Mouse (Mus musculus): ENCODE data around the gene Olfr1024. TPM values are rescaled to one million over a fixed set of nuclear protein-coding genes. Genes with fewer than 3 reads are reported as not detected.

Olfr1024 gene
- polyA plus RNA-seq (2017; shearing (Covaris generic)), result not detected

DNA sequence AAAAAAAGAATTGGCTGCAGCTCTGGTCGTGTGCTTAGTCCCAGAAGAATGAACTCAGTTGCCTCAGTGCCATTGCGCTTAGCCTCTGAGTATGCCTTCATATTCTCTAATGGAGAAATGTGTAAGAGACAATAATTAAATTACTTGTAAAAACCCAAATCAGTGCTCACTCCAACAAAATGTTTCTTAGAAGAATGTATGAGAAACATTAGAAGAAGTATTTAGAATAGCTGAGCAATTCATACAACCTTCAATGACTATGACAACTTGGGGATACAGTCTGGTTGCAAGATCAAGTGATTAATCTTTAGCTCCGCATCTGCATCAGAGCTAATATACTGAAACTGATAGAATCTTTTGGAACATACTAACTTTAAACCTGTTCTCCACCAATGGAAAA, at the start of gene Olfr1024:
Gene Olfr1024, minus strand, starts transcription at position 101 of the 400 bp plus-strand sequence.
- no peak for ATAC-seq

DNA sequence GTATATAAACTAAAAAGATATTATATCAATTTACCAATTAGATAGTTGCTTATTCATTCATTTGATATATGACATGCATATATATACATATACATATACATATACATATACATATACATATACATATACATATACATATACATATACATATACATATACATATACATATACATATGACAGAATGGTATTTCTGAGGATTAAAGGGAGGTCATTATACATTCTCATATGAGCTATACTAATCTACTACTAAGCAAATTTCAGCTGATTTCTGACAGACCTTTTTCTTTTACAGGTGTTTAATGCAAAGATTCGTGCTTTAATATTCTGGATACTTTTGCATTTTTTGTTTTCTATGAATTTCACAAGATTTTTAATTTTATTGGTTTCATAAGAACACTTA, 45.3 kb upstream of the Olfr1024 start, which contains the start of gene Olfr1028:
Gene Olfr1028, plus strand, starts transcription at position 301 of the 400 bp plus-strand sequence.
- ATAC-seq, result no peak

DNA sequence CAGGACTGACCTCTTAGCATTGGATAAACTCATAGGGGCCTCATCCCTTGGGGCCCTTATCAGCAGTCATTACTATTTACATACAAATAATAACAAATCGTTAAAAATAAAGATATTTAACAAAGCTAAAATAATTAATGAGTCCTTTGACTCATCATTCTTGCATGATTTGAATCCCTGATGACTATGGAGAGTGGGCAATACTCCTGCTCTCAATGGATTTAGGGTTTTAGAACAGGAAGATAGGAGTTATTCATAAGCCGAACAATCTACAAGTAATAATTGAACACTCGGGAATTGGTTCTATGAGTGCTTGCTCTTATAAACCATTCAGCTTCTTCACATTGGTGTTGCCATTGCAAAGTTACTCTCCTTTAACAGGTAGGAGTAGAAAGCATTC, 16.4 kb upstream of the Olfr1024 start, which contains the start of gene Olfr1026:
Gene Olfr1026, plus strand, starts transcription at position 301 of the 400 bp plus-strand sequence.
- ATAC-seq, result no peak

DNA sequence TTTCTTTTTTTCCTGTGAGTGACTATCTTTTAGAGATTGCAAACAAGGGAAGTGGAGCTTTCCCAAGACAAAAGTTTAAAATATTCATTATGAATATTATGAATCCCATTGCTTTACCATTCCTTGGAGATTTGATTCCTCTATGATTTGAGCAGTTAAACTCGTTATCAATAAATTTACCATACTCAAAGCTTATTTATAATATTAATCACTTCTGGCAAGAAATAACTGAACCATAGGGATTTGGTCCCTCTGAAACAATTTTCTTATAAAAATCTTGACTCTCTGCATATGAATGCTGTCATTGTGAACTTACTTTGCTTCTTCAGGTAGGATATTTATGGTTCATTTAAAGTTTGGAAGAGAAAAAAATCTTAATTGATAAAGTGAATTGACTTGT, 10.0 kb upstream of the Olfr1024 start, which contains the start of gene Olfr1025-ps1:
Gene Olfr1025-ps1, plus strand, starts transcription at position 301 of the 400 bp plus-strand sequence.
- ATAC-seq, result no peak

DNA sequence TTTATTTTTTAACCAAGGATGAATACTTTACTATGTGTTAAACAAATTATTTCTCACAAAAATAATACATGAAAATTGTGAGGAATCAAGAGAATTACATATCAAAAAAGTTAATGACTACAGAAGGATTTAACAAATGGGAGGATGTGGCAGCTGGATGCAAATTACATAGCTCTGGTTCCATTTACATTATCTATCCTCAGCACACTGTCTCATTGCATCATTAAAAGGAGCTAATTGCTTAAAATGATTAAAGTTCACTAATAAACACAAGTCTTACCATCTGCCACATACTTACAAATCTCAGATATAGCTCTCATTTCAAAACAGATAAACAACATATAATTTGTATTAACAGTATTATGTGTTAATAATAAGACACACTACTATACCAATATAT, 8.3 kb upstream of the Olfr1024 start:
- no peak for ATAC-seq

DNA sequence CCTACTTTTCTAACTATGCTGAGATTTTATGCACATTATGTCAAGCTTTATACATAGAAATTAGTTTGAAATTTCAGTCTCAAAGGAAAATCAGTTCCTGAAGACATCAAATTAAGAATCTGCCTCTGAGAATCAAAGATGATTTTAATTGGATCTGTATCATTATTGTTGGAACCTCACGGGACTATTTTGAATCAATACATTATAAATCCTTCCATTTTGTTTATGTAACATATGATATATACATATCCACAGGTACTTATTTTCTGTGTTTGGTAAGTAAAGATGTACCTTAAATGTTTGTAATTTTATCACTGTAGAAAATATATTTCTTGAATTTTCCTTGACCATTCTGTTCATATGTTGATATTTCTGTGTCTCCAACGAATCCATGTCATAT, 19.5 kb downstream of the Olfr1024 start, which contains the start of gene Olfr1023:
Gene Olfr1023, plus strand, starts transcription at position 301 of the 400 bp plus-strand sequence.
- no peak for ATAC-seq

DNA sequence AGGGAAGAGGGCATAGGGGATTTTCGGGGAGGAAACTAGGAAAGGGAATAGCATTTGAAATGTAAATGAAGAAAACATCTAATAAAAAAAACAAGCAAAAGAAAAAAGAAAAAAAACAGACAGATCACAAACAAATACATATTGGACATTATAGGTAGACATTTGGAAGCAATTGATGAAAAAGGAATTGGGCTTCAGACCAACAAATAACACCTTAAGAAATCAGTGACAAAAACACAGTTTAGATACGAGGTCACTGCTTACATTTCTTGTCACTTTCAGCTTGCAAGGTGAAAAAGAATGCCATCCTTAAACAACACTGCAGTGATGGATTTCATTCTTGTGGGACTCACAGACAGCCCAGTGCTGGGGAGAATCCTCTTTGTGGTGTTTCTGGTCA, 36.6 kb downstream of the Olfr1024 start, which contains the start of gene Olfr1022:
Gene Olfr1022, plus strand, starts transcription at position 301 of the 400 bp plus-strand sequence.
- ATAC-seq, result no peak

Other genes with a start within 250 kb of the Olfr1024 start
- gene Olfr154, start 240.6 kb downstream of the Olfr1024 start, polyA plus RNA-seq (2017; shearing (Covaris generic)), result not detected
- gene Olfr1006, start 226.3 kb downstream of the Olfr1024 start, polyA plus RNA-seq (2017; shearing (Covaris generic)), result not detected
- not detected for gene Olfr1008, start 215.6 kb downstream of the Olfr1024 start, polyA plus RNA-seq (2017; shearing (Covaris generic))
- gene Olfr1009, start 189.6 kb downstream of the Olfr1024 start, polyA plus RNA-seq (2017; shearing (Covaris generic)), result not detected
- gene Olfr1012, start 142.3 kb downstream of the Olfr1024 start, polyA plus RNA-seq (2017; shearing (Covaris generic)), result not detected
- not detected for gene Olfr1013, start 138.0 kb downstream of the Olfr1024 start, polyA plus RNA-seq (2017; shearing (Covaris generic))
- gene Olfr1014, start 132.3 kb downstream of the Olfr1024 start, polyA plus RNA-seq (2017; shearing (Covaris generic)), result not detected
- gene Olfr1015, start 123.0 kb downstream of the Olfr1024 start, polyA plus RNA-seq (2017; shearing (Covaris generic)), result not detected
- gene Olfr1016, start 102.5 kb downstream of the Olfr1024 start, polyA plus RNA-seq (2017; shearing (Covaris generic)), result not detected
- gene Olfr1018, start 86.6 kb downstream of the Olfr1024 start, polyA plus RNA-seq (2017; shearing (Covaris generic)), result not detected
- gene Olfr1019, start 59.6 kb downstream of the Olfr1024 start, polyA plus RNA-seq (2017; shearing (Covaris generic)), result not detected
- not detected for gene Olfr1020, start 58.0 kb downstream of the Olfr1024 start, polyA plus RNA-seq (2017; shearing (Covaris generic))
- not detected for gene Olfr1022, start 36.5 kb downstream of the Olfr1024 start, polyA plus RNA-seq (2017; shearing (Covaris generic))
- not detected for gene Olfr1023, start 19.4 kb downstream of the Olfr1024 start, polyA plus RNA-seq (2017; shearing (Covaris generic))
- not detected for gene Olfr1025-ps1, start 10.1 kb upstream of the Olfr1024 start, polyA plus RNA-seq (2017; shearing (Covaris generic))
- gene Olfr1026, start 16.5 kb upstream of the Olfr1024 start, polyA plus RNA-seq (2017; shearing (Covaris generic)), result not detected
- not detected for gene Olfr1028, start 45.4 kb upstream of the Olfr1024 start, polyA plus RNA-seq (2017; shearing (Covaris generic))
- not detected for gene Olfr1029, start 68.8 kb upstream of the Olfr1024 start, polyA plus RNA-seq (2017; shearing (Covaris generic))
- gene Olfr1030, start 74.2 kb upstream of the Olfr1024 start, polyA plus RNA-seq (2017; shearing (Covaris generic)), result not detected
- gene Olfr1031, start 85.3 kb upstream of the Olfr1024 start, polyA plus RNA-seq (2017; shearing (Covaris generic)), result not detected
- not detected for gene Olfr1032, start 100.5 kb upstream of the Olfr1024 start, polyA plus RNA-seq (2017; shearing (Covaris generic))
- 1 to 10 TPM in 1 of 3 experiments, not detected in 2; 1.2 TPM for gene Olfr1033, start 115.6 kb upstream of the Olfr1024 start, polyA plus RNA-seq (2017; shearing (Covaris generic))
- gene Olfr1034, start 140.8 kb upstream of the Olfr1024 start, polyA plus RNA-seq (2017; shearing (Covaris generic)), result not detected
- not detected for gene Olfr1036, start 168.9 kb upstream of the Olfr1024 start, polyA plus RNA-seq (2017; shearing (Covaris generic))
- not detected for gene Olfr1037, start 182.3 kb upstream of the Olfr1024 start, polyA plus RNA-seq (2017; shearing (Covaris generic))
- gene Olfr1039, start 230.9 kb upstream of the Olfr1024 start, polyA plus RNA-seq (2017; shearing (Covaris generic)), result not detected
- gene Olfr1040, start 241.7 kb upstream of the Olfr1024 start, polyA plus RNA-seq (2017; shearing (Covaris generic)), result not detected